Mouse (Mus musculus) frontal cortex, adult 2 months (tissue): Measurements from ENCODE around the gene Ptpre. TPM values are rescaled to one million over a fixed set of nuclear protein-coding genes. Genes with fewer than 3 reads are reported as not detected.

ENCODE experiments used
- DNase-seq, 2 experiments: peaks; one replicate each; pipeline ENCODE4 v3.0.0; 2022; ENCODE audit warnings: low spot score in 1 of 2; ENCODE audit errors: extremely low spot score in 1 of 2
- polyA plus RNA-seq: library from polyadenylated mRNA; depleted of rRNA; stranded (reverse); fragments of >200 nt; gene quantifications from 2 replicates; pipeline ENCODE4 v1.2.3, GENCODE M21; 2012; rRNA removed

Ptpre gene
- polyA plus RNA-seq, 1 experiment, result 12.6 TPM

DNA sequence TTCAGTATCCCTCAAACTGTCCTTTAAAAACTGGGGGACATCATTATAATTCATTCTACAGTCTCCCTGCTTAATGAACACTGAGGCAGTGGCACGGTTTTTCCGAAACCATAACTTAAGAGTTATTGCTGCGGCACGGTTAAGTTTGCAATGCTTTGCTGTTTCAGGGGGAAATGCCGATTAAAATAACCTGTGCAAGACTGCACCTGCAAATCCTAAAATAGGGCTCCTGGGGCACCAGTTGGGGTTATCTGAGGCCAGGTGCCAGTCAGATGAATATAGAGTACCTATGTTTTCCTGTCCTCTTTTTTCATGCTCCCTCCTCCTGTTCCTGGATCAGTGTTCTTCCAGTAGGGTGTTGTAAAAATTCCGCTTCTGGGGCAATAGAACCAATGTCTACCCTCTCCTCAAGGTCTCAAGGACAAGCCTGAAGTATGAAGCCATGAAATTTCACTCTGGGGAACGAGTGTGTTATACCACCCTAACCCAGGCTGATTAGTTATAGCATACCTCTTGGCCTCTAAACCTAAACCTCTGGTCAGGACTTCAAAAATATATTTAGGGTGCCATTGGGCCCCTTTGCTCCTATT, 179.8 kb downstream of the Ptpre start:
- no peak for DNase-seq

DNA sequence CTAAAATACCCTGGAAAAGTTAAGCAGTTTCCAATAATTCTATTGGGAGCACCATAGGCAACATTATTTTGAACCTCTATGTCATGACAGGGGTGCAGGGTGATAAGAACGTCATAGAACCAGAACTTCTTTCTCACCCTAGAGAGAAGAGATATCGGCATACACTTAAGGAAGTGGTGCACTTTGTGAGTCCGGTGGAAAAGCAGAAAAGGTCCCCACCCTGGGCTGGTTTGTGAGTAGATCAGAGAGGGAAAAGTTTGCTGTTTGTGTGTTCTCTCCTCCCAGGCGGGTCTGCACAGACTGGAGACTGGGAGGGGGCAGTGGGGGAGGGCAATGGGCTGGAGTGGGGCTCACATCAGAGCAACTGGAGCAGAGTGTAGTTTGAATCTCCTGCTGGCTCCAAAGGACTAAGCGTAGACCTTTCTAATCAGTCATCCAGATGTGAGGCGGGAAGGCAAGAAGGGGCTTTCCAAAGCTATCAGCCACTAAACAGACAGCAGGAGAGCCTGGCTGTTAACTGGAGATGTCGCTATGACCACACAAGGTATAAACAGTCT, 184.2 kb downstream of the Ptpre start:
- no peak for DNase-seq

DNA sequence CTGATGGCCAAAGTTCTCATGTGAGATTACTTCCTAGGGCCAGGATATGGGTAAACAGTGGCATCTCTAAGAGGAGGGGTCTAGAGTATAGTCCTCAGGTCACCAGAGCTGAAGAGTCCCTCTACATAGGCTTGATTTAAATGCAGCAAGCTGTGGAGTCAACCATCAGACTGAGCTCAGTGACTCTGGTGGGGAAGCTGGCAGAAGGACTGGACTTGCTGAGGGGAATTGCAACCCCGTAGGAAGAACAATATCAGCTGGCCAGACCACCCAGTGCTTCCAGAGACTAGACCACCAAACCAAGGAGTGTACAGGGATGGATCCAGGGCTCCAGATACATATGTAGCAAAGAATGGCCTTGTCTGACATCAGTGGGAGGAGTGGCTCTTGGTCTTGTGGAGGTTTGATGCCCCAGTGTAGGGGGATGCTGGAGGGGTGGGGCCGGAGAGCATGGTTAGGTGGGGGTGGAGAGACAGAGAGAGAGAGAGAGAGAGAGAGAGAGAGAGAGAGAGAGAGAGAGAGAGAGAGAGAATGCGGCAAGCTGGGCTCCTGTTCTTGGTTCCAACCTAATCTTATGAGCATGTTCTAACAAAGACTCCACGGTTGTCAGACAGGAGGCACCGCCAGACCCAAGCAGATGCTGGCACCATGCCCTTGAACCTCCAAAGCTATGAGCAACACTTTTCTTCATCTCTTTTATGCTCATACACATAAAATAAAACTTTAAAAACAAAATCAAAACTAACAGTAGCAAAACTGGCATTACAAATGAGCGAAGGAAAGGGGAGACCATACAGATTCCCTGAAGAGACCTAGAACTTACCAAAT, 184.9 kb downstream of the Ptpre start:
- no peak for DNase-seq

DNA sequence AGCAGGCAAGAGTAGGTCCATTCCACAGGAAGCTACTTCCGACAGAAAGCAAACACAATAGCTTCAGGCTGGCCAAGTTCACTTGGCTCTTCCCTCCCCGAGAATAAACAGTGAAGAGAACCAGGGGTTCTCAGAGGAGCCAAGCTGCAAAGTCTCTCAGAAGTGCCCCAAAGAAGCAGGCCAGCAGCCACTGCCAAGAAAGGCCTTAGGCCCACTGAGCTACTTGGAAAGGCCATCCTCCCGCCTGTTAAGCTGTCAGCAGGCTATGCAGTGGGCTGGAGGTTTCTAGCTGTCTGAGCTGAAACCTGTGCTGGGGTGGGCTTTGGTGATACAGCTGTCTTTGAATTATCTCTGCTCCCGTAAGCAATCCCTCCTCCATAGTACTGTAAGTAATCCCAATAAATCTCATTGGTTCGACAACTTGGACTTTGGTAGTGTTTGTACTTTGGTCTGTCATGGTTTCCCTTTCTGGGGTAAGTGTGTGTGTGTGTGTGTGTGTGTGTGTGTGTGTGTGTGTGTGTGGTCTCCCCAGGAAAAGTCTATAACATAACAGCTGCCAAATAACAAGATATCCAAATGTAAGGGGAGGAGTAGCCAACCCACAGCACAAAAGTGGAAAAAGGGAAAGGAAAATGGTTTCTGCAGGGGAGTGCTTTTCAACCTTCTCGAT, 186.5 kb downstream of the Ptpre start:
- no peak for DNase-seq

DNA sequence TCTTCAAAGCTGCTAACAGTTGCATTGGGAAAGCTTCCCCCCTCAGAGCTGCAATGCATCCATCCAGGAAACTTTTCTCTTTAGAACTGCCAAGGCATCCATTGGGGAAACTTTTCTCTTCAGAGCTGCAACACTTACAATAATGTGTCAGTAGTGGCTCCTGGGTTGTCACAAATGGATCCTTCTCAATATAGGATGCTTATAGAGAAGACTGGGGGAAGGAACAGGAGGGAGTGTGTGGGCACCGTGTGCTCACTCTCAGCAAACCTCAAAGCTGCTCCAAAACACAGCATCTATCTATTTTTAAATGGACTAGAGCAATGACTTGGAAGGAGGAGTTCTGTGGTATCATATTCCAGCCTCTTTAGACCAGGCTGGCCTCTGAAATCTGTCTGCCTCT, 189.4 kb downstream of the Ptpre start:
- DNase-seq, result peak; percentile 20 to 38

DNA sequence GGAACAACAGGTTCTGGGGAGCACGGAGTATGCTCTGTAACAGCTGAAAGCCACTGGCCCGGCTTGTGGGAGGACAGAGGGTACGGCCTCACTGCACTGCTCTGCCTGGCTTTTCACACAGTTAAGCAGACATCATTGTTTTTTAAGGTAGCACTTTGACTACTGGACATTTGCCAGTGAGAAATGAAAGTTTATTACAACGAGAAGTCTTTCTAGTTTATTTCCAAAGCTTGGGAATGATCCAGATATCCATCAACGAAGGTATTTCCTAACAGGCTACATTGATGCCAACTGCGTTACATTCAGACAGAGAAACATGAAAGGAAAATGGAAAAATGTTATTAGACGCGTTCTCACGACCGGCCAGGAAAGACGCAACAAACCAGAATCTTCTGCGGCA, 190.8 kb downstream of the Ptpre start:
- DNase-seq, result no peak

DNA sequence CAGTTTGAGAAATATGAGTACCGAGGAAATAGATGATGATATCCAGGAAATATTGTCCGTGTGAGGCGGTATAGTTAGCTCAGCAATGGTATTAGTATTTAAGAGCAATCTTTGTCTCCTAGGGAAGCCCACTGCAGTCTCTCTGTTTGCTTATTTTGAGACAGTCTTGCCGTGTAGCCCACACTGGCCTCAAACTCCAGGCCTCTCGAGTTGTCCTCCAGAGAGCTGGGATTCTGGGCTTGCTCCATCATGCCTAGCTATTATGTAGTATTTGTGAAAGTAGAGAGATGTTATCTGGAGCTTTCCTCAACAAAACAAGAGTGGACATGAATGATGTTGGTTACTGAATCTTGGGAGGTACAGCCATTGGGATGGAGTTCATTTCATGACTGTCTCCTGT, 197.1 kb downstream of the Ptpre start:
- DNase-seq, result no peak

DNA sequence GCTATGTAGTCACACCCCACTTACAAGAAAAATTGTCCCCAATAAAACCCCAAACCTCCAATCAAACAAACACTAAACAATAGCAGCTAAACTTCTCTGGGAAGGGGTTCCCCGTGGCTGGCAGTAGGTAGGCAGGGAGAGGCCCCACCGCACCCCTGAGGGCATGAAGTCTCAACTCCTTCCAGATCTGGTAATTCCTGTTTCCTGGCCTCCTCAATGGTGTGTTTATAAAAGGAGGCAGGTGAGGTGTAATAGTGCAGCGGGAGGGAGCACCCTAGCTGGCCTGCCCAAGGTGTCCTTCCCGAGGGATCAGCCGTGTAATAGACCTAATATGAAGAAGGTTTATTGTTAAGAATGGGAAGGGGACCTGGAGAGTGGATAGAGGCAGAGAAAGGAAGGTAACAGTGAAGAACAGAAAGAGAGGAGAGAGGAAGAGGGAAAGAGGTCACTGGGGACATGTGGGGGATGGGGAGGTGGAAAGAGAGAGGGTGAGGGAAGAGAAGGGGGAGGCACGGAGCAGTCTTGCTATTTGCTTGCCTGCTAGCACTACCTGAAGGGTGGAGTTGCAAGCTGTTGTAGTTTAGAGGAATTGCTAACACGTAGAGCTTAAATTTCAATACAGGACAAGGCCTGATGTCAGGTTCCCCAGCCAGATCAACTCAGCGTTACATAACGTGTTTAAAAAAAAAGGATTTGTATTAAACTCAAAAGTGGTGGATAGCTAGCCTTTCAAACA, 197.8 kb downstream of the Ptpre start:
- no peak for DNase-seq

Other genes starting within 250 kb of the Ptpre start
- gene Foxi2, start 127.2 kb upstream of the Ptpre start, polyA plus RNA-seq, result 0.06 TPM in 1 of 2 replicates, not detected in the other
- not detected in 2 replicates for gene Clrn3, start 8.8 kb upstream of the Ptpre start, polyA plus RNA-seq
- gene Mki67, start 178.9 kb downstream of the Ptpre start, polyA plus RNA-seq, result 0.61 and 0.68 TPM in 2 replicates